Mouse (Mus musculus) heart, embryonic 14.5 days (tissue): ENCODE measurements around the gene Bscl2. TPM values are rescaled to one million over a fixed set of nuclear protein-coding genes. Genes with fewer than 3 reads are reported as not detected.

Experiments used
- ATAC-seq: fragments of 200-750 bp; cut with Nextera tagmentation; 2 replicates; pipeline ENCODE4 v1.8.0; 2017; ENCODE audit warnings: low read depth, moderate TSS enrichment; ENCODE audit not compliant: insufficient number of reproducible peaks, insufficient read depth, low FRiP score
- H3K27ac ChIP-seq, 2 experiments: fragments of 200-500 bp in 1 of 2; fragments of 300-500 bp in 1 of 2; sonication (generic) in 1 of 2; replicated peaks in 1 of 2; 2 replicates each; pipeline ENCODE4 v1.5.1; 2012 to 2014; ENCODE audit warnings: low read depth in 2 of 2, low read length in 2 of 2, control low read depth in 1 of 2, mild to moderate bottlenecking in 1 of 2, mixed read lengths in 1 of 2; ENCODE audit not compliant: control insufficient read depth in 1 of 2, insufficient read depth in 1 of 2
- H3K27me3 ChIP-seq: fragments of 300-500 bp; sonication (generic); 2 replicates; pipeline ENCODE4 v1.6.1; 2014; ENCODE audit warnings: mild to moderate bottlenecking, low read length, control low read depth; ENCODE audit not compliant: control insufficient read depth, insufficient read depth
- H3K36me3 ChIP-seq: fragments of 300-500 bp; sonication (generic); 2 replicates; pipeline ENCODE4 v1.6.1; 2014; ENCODE audit warnings: mild to moderate bottlenecking, control low read depth, low read length, mixed read lengths; ENCODE audit not compliant: control insufficient read depth, insufficient read depth
- H3K4me1 ChIP-seq, 2 experiments: fragments of 200-500 bp in 1 of 2; fragments of 300-500 bp in 1 of 2; sonication (generic) in 1 of 2; 2 replicates each; pipeline ENCODE4 v1.6.1; 2012 to 2014; ENCODE audit warnings: low read length in 2 of 2, control low read depth in 1 of 2, mixed read lengths in 1 of 2; ENCODE audit not compliant: control insufficient read depth in 2 of 2, insufficient read depth in 2 of 2
- H3K4me2 ChIP-seq: fragments of 300-500 bp; sonication (generic); 2 replicates; pipeline ENCODE4 v1.6.1; 2014; ENCODE audit warnings: mild to moderate bottlenecking, low read length
- H3K4me3 ChIP-seq, 2 experiments: fragments of 200-500 bp in 1 of 2; fragments of 300-500 bp in 1 of 2; sonication (generic) in 1 of 2; 2 replicates each; pipeline ENCODE4 v1.5.1; 2012 to 2014; ENCODE audit warnings: low read length in 2 of 2, mild to moderate bottlenecking in 2 of 2, control low read depth in 1 of 2, low read depth in 1 of 2, moderate library complexity in 1 of 2; ENCODE audit not compliant: control insufficient read depth in 1 of 2, insufficient read depth in 1 of 2
- H3K9ac ChIP-seq: fragments of 300-500 bp; sonication (generic); 2 replicates; pipeline ENCODE4 v1.6.1; 2014; ENCODE audit warnings: mild to moderate bottlenecking, low read length
- H3K9me3 ChIP-seq: fragments of 300-500 bp; sonication (generic); 2 replicates; pipeline ENCODE4 v1.6.1; 2016; ENCODE audit warnings: low read length, control low read depth; ENCODE audit not compliant: control insufficient read depth
- WGBS: fragments of 180-500 bp; shearing (Covaris S2); extraction: QIAGEN DNeasy Blood & Tissue Kit; methylation state at CpG from one replicate; pipeline ENCODE4 v1.1.7; 2014; 5-methylcytosine and 5-hydroxymethylcytosine counted together
- polyA plus RNA-seq: library from polyadenylated mRNA; unstranded; fragments of >200 nt; fragmentation: Nextera tagmentation; extraction: Ambion mirVana; gene quantifications from 2 replicates; pipeline ENCODE4 v1.2.1, GENCODE M21; 2014

Bscl2 gene
- polyA plus RNA-seq, 1 experiment from 2014 or later = 45.0 TPM

GRCm38 (mm10) chr19:8803204-8803780 lies 34.0 kb upstream of the Bscl2 start:
- peak overlapping the region in 1 of 2 experiments; percentile 46; a peak in 2 of 4 replicates for H3K4me3 ChIP-seq
- no peak overlapping the region for H3K27ac ChIP-seq
- WGBS = 84% methylated on average over 9 of the region's 9 CpGs
- H3K4me2 ChIP-seq = peak overlapping the region; percentile 56
- no peaks in the 10 kb centered on the region for H3K27me3 ChIP-seq
- peaks cover 5 to 8% of the 10 kb centered on the region in 2 experiments for H3K4me1 ChIP-seq
- H3K9me3 ChIP-seq = no peaks in the 10 kb centered on the region
- ATAC-seq = no peak
- H3K36me3 ChIP-seq = peaks cover 40% of the 10 kb centered on the region
- no peak overlapping the region for H3K9ac ChIP-seq

DNA sequence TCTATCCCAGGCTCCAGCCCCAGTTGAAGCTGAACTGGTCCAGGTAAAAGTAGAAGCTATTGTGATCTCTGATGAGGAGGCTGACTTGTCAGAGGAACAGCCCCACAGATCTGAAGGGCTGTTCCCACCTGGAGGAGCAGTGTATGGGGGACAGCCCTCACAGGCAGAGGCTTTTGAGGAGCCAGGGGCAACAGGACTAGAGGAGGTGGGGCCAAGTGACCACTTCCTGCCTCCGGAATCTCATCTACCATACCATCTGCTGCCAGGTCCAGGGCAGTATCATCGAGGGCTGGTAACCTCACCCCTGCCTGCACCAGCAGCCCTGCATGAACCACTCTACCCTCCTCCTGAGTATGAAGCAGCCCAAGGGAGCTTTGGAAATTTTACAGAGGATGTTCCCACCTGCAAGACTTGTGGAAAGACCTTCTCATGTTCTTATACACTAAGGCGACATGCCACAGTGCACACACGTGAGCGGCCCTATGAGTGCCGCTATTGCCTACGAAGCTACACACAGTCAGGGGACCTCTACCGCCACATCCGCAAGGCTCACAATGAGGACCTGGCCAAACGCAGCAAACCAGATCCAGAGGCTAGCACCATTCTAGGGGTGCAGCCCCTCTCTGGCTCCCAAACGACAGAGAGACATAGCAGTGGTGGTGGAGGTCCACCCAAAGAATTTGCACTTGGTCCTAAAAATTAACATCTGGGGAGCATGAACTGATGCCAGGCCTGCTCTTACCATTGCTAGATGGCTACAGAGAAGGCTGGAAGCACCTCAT lies 33.2 kb upstream of the Bscl2 start:
- Histone ChIP-seq H3K9ac (no peak overlapping the region), H3K4me3 (no peak overlapping the region), H3K27me3 (no peaks in the 10 kb centered on the region), H3K4me1 (peaks cover 5 to 8% of the 10 kb centered on the region in 2 experiments), H3K36me3 (peaks cover 48% of the 10 kb centered on the region), H3K4me2 (no peak overlapping the region), H3K9me3 (no peaks in the 10 kb centered on the region), H3K27ac (no peak overlapping the region)
- ATAC-seq = no peak
- 86% methylated on average over 11 of the region's 11 CpGs for WGBS

DNA sequence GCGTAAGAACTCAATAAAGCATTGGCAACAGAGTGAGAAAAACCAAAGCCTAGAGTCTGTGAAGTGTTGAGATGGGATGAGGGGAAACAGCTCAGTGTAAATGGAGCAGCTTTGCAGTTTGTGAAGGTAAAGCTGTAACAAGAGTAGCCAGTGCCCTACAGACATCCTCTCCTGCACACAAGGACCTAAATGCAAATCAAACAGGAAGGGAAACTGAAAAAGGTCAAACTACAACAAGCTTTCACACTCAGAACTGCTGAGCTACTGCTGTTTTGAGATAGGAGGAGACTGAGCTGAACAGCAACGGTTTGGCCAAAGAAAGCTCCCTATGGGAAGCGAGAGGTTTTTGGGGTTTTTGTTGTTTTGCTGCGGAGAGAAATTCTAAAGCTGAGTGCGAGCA lies 30.5 kb upstream of the Bscl2 start:
- 94% methylated on average over 5 of the region's 5 CpGs for WGBS
- Histone ChIP-seq H3K9me3 (no peaks in the 10 kb centered on the region), H3K4me3 (no peak overlapping the region), H3K4me2 (no peak overlapping the region), H3K27me3 (no peaks in the 10 kb centered on the region), H3K36me3 (peaks cover 73% of the 10 kb centered on the region), H3K27ac (no peak overlapping the region), H3K4me1 (peaks cover 5% of the 10 kb centered on the region in 2 experiments), H3K9ac (no peak overlapping the region)
- no peak for ATAC-seq

GRCm38 (mm10) chr19:8815812-8816211 lies 21.5 kb upstream of the Bscl2 start:
- ATAC-seq = no peak
- H3K9me3 ChIP-seq = no peaks in the 10 kb centered on the region
- H3K9ac ChIP-seq = no peak overlapping the region
- H3K4me3 ChIP-seq = no peak overlapping the region
- H3K27me3 ChIP-seq = no peaks in the 10 kb centered on the region
- H3K4me1 ChIP-seq = peaks cover 5 to 20% of the 10 kb centered on the region in 2 experiments
- no peak overlapping the region for H3K27ac ChIP-seq
- WGBS = 82% methylated on average over 11 of the region's 11 CpGs
- peaks cover 59% of the 10 kb centered on the region for H3K36me3 ChIP-seq
- H3K4me2 ChIP-seq = no peak overlapping the region

DNA sequence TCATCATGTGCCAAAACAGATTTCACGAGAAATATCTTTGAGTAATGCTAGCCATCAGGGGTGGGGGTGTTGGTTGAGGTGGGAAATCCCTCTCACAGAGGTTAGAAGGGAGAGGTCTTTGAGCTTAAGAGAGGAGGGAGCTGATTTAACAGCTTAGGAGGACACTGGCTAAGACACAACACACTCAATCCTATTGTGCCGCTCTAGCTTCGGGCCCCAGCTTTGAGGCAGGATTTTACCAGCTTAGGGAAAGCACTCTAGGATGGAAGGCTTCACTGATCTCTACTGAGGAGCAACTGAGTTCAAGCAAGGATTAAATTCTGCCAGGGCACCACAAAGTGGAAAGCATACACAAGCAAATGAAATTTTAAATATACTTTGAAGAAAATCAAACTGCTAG lies 20.3 kb upstream of the Bscl2 start:
- H3K27ac ChIP-seq = no peak overlapping the region
- peaks cover 48% of the 10 kb centered on the region for H3K36me3 ChIP-seq
- H3K4me2 ChIP-seq = no peak overlapping the region

GRCm38 (mm10) chr19:8818301-8818798 lies 18.9 kb upstream of the Bscl2 start:
- H3K27me3 ChIP-seq = no peaks in the 10 kb centered on the region
- peak overlapping the region; percentile 98 for H3K4me2 ChIP-seq
- H3K36me3 ChIP-seq = peaks cover 46% of the 10 kb centered on the region
- H3K9ac ChIP-seq = peak overlapping the region; percentile 86
- peaks cover 7 to 34% of the 10 kb centered on the region in 2 experiments for H3K4me1 ChIP-seq
- peak overlapping the region; percentile 95 to 98 for H3K27ac ChIP-seq
- no peak for ATAC-seq
- H3K4me3 ChIP-seq = peak overlapping the region; percentile 55 to 96
- WGBS = 20% methylated on average over 14 of the region's 14 CpGs
- no peaks in the 10 kb centered on the region for H3K9me3 ChIP-seq

More for the DNA sequence above, 20.3 kb upstream of the Bscl2 start:
- ATAC-seq = no peak
- WGBS = 77% methylated on average over 3 of the region's 3 CpGs
- no peak overlapping the region; a peak in 1 of 4 replicates for H3K4me3 ChIP-seq
- peaks cover 5 to 25% of the 10 kb centered on the region in 2 experiments for H3K4me1 ChIP-seq
- no peaks in the 10 kb centered on the region for H3K9me3 ChIP-seq
- H3K9ac ChIP-seq = peak overlapping the region; percentile 1; the same call in 1 of the 2 replicates
- no peaks in the 10 kb centered on the region for H3K27me3 ChIP-seq

DNA sequence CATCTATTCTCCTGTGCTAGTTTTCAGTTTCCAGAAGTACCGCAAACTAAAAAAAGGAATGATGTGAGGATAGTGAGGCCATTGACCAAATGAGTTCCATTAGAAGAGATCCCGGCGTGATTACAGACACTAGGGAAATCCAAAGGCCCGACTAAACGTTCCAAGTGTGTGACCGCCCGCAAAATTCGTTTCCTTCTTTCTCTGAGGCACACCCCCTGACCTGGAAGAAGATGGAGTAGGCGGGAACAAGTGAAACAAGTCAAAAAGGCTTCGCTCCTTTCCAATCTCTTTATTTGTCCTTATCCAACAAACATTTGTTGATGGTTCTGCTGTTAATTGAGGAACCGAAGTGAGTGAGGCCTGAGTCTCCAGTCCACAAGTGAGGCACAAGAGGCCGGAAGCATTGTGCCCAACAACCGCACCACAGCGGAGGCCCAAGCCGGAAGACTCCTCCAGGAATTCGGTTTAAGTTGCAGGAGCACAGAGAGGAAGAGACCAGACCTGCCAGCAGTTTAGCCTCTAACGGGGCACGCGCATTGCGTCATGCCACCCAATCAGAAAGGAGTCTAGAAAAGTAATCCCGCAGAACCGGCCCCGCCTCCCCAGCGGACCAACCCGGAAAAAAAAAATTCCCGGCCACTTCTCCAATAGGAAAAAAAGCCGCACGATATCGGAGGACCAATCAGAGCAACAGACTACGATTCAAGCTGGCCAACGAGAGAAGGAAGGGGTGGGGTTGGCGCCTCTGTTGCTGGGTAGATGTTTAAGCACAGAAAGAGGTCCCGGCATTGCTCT lies 18.3 kb upstream of the Bscl2 start, which contains the start of gene Ttc9c:
TSS of gene Ttc9c (minus strand) at position 533 of the 795 bp plus-strand sequence.
- Histone ChIP-seq H3K4me2 (peak within 1 kb of the TSS; percentile 98), H3K36me3 (peaks cover 46% of the 10 kb centered on the region), H3K4me1 (peaks cover 7 to 34% of the 10 kb centered on the region in 2 experiments), H3K27me3 (no peaks in the 10 kb centered on the region), H3K9me3 (no peaks in the 10 kb centered on the region), H3K9ac (peak within 1 kb of the TSS; percentile 98), H3K27ac (peak within 1 kb of the TSS; percentile 98 to 100), H3K4me3 (peak within 1 kb of the TSS; percentile 90 to 96)
- peak; percentile 85 for ATAC-seq
- 1% methylated on average over 33 of the region's 33 CpGs for WGBS
